Mouse (Mus musculus) kidney, postnatal 0 days (tissue): Measurements from ENCODE around the gene Cyp4f15. TPM values are rescaled to one million over a fixed set of nuclear protein-coding genes. Genes with fewer than 3 reads are reported as not detected.
"Not testable (repeated sequence)": the region's sequence is repeated elsewhere in the genome, so short reads cannot be mapped to it uniquely, and the experiment has no call there.

Experiments used
- ATAC-seq: fragments of 200-750 bp; cut with Nextera tagmentation; replicated peaks from 2 replicates; pipeline ENCODE4 v1.8.0; 2017; ENCODE audit warnings: low read depth, moderate number of reproducible peaks, moderate TSS enrichment, moderate library complexity; ENCODE audit not compliant: low FRiP score
- DNase-seq: peaks from one replicate; pipeline ENCODE4 v3.0.0-alpha.2; 2016; ENCODE audit warnings: low spot score
- H3K27ac ChIP-seq: fragments of 300-500 bp; sonication (generic); 2 replicates; pipeline ENCODE4 v1.5.1; 2014; ENCODE audit warnings: mild to moderate bottlenecking
- H3K27me3 ChIP-seq: fragments of 300-500 bp; sonication (generic); 2 replicates; pipeline ENCODE4 v1.6.1; 2014; ENCODE audit warnings: low read length, mixed read lengths; ENCODE audit not compliant: insufficient read depth
- H3K36me3 ChIP-seq: fragments of 300-500 bp; sonication (generic); 2 replicates; pipeline ENCODE4 v1.6.1; 2014; ENCODE audit warnings: low read length, mixed read lengths; ENCODE audit not compliant: insufficient read depth
- H3K4me1 ChIP-seq: fragments of 300-500 bp; sonication (generic); replicated peaks from 2 replicates; pipeline ENCODE4 v1.6.1; 2014; ENCODE audit warnings: antibody characterized with exemption, low read length, mixed read lengths; ENCODE audit not compliant: insufficient read depth
- H3K4me2 ChIP-seq: fragments of 300-500 bp; sonication (generic); 2 replicates; pipeline ENCODE4 v1.6.1; 2014; ENCODE audit warnings: mild to moderate bottlenecking, low read length, moderate library complexity, mixed read lengths
- H3K4me3 ChIP-seq: fragments of 300-500 bp; sonication (generic); replicated peaks from 2 replicates; pipeline ENCODE4 v1.5.1; 2014; ENCODE audit warnings: low read depth, low read length
- H3K9ac ChIP-seq: fragments of 300-500 bp; sonication (generic); 2 replicates; pipeline ENCODE4 v1.6.1; 2014; ENCODE audit warnings: low read depth, low read length
- H3K9me3 ChIP-seq: fragments of 300-500 bp; sonication (generic); replicated peaks from 2 replicates; pipeline ENCODE4 v1.6.1; 2016; ENCODE audit warnings: low read length, inconsistent platforms, mixed read lengths
- CTCF ChIP-seq: IDR thresholded peaks from 2 replicates; pipeline ENCODE4 v1.5.1; 2016; ENCODE audit warnings: antibody characterized with exemption, low read depth, mild to moderate bottlenecking, moderate library complexity
- WGBS: fragments of 180-500 bp; shearing (Covaris S2); extraction: QIAGEN DNeasy Blood & Tissue Kit; methylation state at CpG from one replicate; pipeline ENCODE4 v1.1.7; 2014; 5-methylcytosine and 5-hydroxymethylcytosine counted together
- polyA plus RNA-seq: library from polyadenylated mRNA; unstranded; fragments of >200 nt; fragmentation: Nextera tagmentation; extraction: Ambion mirVana; gene quantifications from 2 replicates; pipeline ENCODE4 v1.2.1, GENCODE M21; 2015

The Cyp4f15 gene
- polyA plus RNA-seq, 1 experiment from 2014 or later: 0.39 TPM

DNA sequence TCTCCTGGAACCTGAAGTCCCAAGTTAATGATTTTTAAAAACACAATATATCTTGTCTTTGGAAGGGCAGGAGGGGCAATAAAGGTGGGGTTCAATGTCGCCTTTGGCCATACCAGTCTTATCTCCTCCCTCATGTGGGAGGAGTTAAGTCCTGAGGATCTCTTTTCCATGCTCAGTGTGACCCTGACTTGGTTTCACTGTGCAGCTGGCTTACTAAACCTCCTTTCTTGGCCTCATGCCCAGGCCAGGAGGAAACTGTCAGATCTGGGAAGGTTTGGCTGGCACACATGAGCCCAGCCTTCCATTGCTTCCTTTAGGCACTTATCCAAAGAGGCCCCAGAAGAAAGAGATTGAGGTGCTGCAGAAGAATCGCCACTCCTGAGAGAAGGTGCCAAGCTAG is 26.7 kb upstream of the Cyp4f15 start, which contains the start of gene Cyp4f40:
Cyp4f40 (plus strand) TSS at position 189 of the 400 bp plus-strand sequence.
- Histone ChIP-seq H3K9ac (no peak within 1 kb of the TSS), H3K4me1 (no peaks in the 10 kb centered on the region), H3K27me3 (no peaks in the 10 kb centered on the region), H3K36me3 (no peaks in the 10 kb centered on the region), H3K4me3 (no peak within 1 kb of the TSS), H3K9me3 (no peaks in the 10 kb centered on the region), H3K4me2 (no peak within 1 kb of the TSS), H3K27ac (no peak within 1 kb of the TSS)
- DNase-seq: peak; percentile 6
- no peak for TF ChIP-seq CTCF
- ATAC-seq: no peak
- 54% methylated on average over 2 of the region's 2 CpGs for WGBS

DNA sequence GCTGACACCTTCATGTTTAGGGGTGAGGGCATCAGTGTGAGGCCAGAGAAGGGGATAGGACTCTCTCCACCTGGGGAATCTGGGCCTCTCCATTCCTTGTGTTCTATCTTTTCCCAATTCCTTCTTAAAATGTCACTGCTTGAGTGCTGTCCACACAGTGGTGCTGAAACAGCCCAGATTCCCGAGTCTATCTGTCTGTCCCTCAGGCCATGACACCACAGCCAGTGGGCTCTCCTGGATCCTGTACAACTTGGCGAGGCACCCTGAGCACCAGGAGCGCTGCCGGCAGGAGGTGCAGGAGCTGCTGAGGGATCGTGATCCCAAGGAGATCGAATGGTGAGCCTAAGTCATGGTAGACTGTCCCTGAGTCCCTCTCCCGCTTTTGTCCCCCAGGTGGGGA is 11.5 kb upstream of the Cyp4f15 start:
- Histone ChIP-seq H3K4me1 (no peaks in the 10 kb centered on the region), H3K27me3 (no peaks in the 10 kb centered on the region), H3K9ac (no peak overlapping the region), H3K36me3 (no peaks in the 10 kb centered on the region), H3K9me3 (no peaks in the 10 kb centered on the region), H3K4me2 (no peak overlapping the region), H3K4me3 (no peak overlapping the region), H3K27ac (no peak overlapping the region)
- 59% methylated on average over 7 of the region's 7 CpGs for WGBS
- ATAC-seq (no peak), DNase-seq (peak; percentile 1)
- TF ChIP-seq CTCF: no peak

DNA sequence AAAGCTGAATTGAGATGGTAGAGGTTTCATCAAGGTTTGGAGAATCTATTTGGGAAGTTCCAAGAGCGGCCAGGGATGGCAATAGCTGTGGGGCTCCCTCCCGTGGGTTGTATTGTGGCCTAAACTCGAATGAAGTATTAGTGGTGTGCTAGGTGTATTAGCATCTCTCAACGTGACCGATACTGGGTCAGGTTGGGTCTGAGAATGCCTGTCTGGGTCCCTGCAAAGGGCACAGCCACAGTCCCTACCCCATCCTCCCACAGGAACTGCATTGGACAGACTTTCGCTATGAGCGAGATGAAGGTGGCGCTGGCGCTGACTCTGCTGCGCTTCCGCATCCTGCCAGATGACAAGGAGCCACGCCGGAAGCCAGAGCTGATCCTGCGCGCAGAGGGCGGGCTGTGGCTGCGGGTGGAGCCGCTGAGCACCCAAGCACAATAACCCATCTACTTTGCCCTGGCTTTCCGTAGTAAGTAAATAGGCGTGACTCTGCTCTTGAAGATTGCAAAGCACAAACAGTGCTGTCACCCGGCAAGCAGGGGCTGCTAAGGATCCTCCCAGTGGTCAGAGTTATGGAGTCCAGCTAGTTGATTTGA is 9.3 kb upstream of the Cyp4f15 start:
- DNase-seq (peak; percentile 0), ATAC-seq (no peak)
- Histone ChIP-seq H3K9me3 (no peaks in the 10 kb centered on the region), H3K27me3 (no peaks in the 10 kb centered on the region), H3K27ac (no peak overlapping the region), H3K36me3 (no peaks in the 10 kb centered on the region), H3K4me3 (no peak overlapping the region), H3K9ac (no peak overlapping the region), H3K4me1 (no peaks in the 10 kb centered on the region), H3K4me2 (no peak overlapping the region)
- TF ChIP-seq CTCF: no peak
- 44% methylated on average over 21 of the region's 21 CpGs for WGBS

DNA sequence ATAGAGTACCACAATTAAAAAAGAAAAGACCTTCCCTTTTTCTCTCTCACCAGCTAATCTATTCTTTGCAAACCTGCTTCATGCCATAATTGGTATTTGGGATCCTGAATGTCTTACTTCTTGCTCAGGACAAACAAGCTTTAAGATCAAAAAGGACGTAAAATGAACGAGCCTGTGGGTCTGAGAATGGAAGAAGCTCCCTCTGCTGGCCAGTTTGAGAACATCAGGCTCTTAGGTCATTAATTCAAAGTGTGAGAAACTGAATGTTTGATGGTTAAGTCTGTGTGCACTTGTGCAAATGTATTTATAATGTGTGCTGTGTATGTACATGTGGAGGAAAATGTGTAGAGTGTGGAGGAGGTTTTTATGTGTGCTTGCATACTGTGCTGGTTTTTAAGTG is 5.0 kb upstream of the Cyp4f15 start:
- Histone ChIP-seq H3K36me3 (no peaks in the 10 kb centered on the region), H3K27me3 (no peaks in the 10 kb centered on the region), H3K4me3 (no peak overlapping the region), H3K4me2 (no peak overlapping the region), H3K9me3 (no peaks in the 10 kb centered on the region), H3K9ac (no peak overlapping the region), H3K27ac (no peak overlapping the region), H3K4me1 (no peaks in the 10 kb centered on the region)
- DNase-seq (peak; percentile 63), ATAC-seq (no peak)
- peak; percentile 89 for TF ChIP-seq CTCF
- 9% methylated on average over 2 of the region's 2 CpGs for WGBS

DNA sequence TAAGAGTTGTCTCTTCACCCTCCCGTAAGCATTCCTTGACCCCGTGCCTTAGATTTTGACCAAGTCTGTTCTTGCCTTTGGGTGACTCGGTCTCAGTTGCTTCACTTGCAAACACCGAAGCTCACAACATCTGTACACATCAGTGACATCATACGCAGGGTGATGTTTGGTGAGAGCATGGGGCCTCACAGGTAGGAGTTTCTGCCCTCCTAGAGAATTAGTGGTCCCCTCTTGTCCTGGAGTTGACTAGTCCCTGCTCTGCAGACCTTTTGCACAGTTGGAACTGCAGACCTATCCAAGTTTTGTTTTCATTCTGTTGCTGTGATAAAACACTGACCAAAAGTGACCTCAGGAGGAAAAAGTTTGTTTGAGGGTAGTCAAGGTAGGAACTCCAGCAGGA is 1.3 kb downstream of the Cyp4f15 start:
- WGBS: 95% methylated on average over 5 of the region's 5 CpGs
- H3K4me2 ChIP-seq: no peak overlapping the region
- TF ChIP-seq CTCF: no peak
- no peaks in the 10 kb centered on the region for H3K4me1 ChIP-seq
- ATAC-seq (no peak), DNase-seq (no peak)
- H3K27ac ChIP-seq: no peak overlapping the region
- H3K4me3 ChIP-seq: no peak overlapping the region
- no peaks in the 10 kb centered on the region for H3K27me3 ChIP-seq
- no peaks in the 10 kb centered on the region for H3K9me3 ChIP-seq
- H3K36me3 ChIP-seq: no peaks in the 10 kb centered on the region
- no peak overlapping the region for H3K9ac ChIP-seq

DNA sequence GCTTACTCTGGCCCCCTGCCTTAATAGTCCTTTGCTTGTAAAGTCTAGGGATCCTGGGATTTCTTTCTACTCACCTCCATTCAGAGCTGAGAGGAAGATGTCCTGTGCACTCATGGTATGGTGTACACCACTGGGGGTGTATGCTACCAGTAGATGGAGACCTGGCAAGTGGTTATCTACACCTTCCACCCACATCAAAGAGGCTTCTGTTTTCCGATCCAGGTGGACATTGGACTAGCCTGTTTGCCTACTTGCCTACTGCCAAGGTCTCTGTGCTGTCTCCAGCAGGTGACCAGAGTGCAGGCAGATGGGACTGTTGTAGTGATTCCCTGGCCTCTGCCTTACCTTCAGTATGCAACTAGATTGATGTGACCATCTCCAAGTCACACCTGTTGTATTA is 5.5 kb downstream of the Cyp4f15 start:
- ATAC-seq (no peak), DNase-seq (no peak)
- TF ChIP-seq CTCF: no peak
- no peaks in the 10 kb centered on the region for H3K4me1 ChIP-seq
- H3K9ac ChIP-seq: no peak overlapping the region
- H3K4me3 ChIP-seq: no peak overlapping the region
- H3K27ac ChIP-seq: no peak overlapping the region
- H3K9me3 ChIP-seq: no peaks in the 10 kb centered on the region
- H3K4me2 ChIP-seq: no peak overlapping the region
- WGBS: 82% methylated on average over 1 of the region's 1 CpGs
- H3K36me3 ChIP-seq: no peaks in the 10 kb centered on the region
- no peaks in the 10 kb centered on the region for H3K27me3 ChIP-seq

DNA sequence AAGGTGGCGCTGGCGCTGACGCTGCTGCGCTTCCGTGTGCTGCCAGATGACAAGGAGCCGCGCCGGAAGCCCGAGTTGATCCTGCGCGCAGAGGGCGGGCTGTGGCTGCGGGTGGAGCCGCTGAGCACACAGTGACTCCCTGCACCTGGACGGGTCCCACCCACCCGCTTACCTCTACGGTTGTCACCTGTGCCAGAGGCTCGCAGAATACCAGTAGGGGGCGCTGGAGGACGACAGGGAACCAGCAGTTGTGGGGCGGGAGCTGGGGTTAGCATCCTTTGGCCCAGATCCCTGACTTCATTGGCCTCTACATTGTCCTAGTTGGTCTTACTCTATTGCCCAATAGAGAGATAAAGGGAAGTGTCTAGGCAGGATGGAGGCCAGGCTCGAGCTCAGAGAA is 17.4 kb downstream of the Cyp4f15 start:
- WGBS: 45% methylated on average over 22 of the region's 22 CpGs
- Histone ChIP-seq H3K36me3 (no peaks in the 10 kb centered on the region), H3K4me2 (0 out of 2 replicates have a peak overlapping the region, but pooled peaks have one; percentile 10), H3K9ac (no peak overlapping the region), H3K27ac (no peak overlapping the region), H3K9me3 (0 out of 2 replicates have a peak, but pooled peaks cover 4% of the 10 kb centered on the region), H3K4me1 (no peaks in the 10 kb centered on the region), H3K4me3 (no peak overlapping the region), H3K27me3 (no peaks in the 10 kb centered on the region)
- ATAC-seq: no peak
- no peak for DNase-seq
- TF ChIP-seq CTCF: no peak

DNA sequence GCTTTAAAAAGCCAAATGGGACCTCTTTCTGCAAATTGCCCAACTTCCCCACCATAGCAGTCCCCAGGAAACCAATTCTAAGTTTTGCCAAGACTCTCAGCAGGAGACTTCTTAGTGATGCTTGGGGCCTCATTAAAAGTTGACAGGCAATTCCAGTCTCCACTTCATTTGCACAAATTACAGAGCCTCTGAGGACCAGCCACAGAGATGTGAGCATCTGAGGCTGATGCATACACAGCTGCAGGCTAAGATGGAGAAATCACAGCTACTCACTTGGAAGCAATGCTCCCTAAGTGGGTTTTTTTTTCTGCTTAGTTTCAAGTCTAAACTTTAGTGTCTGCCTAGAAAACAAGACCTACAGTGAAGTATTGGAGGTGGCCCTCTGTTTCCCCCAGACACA is 25.1 kb downstream of the Cyp4f15 start:
- DNase-seq, H3K36me3 ChIP-seq, H3K9me3 ChIP-seq, H3K27me3 ChIP-seq, H3K27ac ChIP-seq, H3K4me1 ChIP-seq, ATAC-seq, H3K4me2 ChIP-seq, H3K4me3 ChIP-seq, H3K9ac ChIP-seq: not testable (repeated sequence)

DNA sequence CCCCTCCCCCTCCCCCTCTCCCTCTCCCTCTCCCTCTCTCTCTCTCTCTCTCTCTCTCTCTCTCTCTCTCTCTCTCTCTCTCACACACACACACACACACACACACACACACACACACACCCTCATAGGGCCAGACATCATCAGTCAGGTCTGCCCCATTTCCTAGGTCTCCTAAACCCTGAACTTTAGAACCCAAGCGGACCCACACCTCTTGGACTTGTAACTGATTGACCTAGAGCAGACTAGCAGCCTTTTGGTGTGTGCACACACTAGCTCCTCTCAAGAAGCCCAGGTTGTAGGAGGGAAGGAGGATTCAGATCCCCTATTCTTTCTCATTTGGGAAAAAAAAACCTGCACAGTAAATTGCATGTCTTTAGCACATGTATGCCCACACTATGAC is 36.7 kb downstream of the Cyp4f15 start:
- WGBS: 86% methylated on average over 1 of the region's 1 CpGs
- H3K4me1 ChIP-seq, H3K27me3 ChIP-seq, H3K4me3 ChIP-seq, H3K9me3 ChIP-seq, H3K9ac ChIP-seq, ATAC-seq, H3K4me2 ChIP-seq, H3K27ac ChIP-seq, H3K36me3 ChIP-seq, DNase-seq: not testable (repeated sequence)
